Mouse (Mus musculus) spleen, adult 2 months (tissue): ENCODE data around the gene Phospho2. TPM values are rescaled to one million over a fixed set of nuclear protein-coding genes. Genes with fewer than 3 reads are reported as not detected.
"Not testable (repeated sequence)": the region's sequence is repeated elsewhere in the genome, so short reads cannot be mapped to it uniquely, and the experiment has no call there.

Source experiments
- DNase-seq, 2 experiments: peaks; one replicate each; pipeline versions ENCODE4 v3.0.0 to v3.0.0-alpha.2; 2012 to 2021; ENCODE audit warnings: low spot score in 2 of 2, low read depth in 1 of 2
- H3K27ac ChIP-seq: fragments of 200-500 bp; 2 replicates; pipeline ENCODE4 v1.5.1; 2012; ENCODE audit warnings: low read length, inconsistent platforms; ENCODE audit not compliant: insufficient read depth
- H3K27me3 ChIP-seq: fragments of 200-500 bp; 2 replicates; pipeline ENCODE4 v1.6.1; 2012; ENCODE audit warnings: mild to moderate bottlenecking, moderate library complexity, low read length, inconsistent platforms; ENCODE audit not compliant: control insufficient read depth, insufficient read depth
- H3K36me3 ChIP-seq: fragments of 200-500 bp; 2 replicates; pipeline ENCODE4 v1.6.1; 2012; ENCODE audit warnings: mild to moderate bottlenecking, low read length, inconsistent platforms; ENCODE audit not compliant: control insufficient read depth, insufficient read depth
- H3K4me1 ChIP-seq: fragments of 200-500 bp; 2 replicates; pipeline ENCODE4 v1.6.1; 2011; ENCODE audit warnings: inconsistent platforms; ENCODE audit not compliant: control insufficient read depth, insufficient read depth, insufficient read length
- H3K4me3 ChIP-seq: fragments of 200-500 bp; 2 replicates; pipeline ENCODE4 v1.5.1; 2011; ENCODE audit warnings: mild to moderate bottlenecking, inconsistent platforms; ENCODE audit not compliant: insufficient read depth, insufficient read length; ENCODE audit errors: extremely low read depth
- CTCF ChIP-seq: fragments of 200-500 bp; IDR thresholded peaks from 2 replicates; pipeline ENCODE4 v1.5.1; 2011; ENCODE audit warnings: mild to moderate bottlenecking, inconsistent platforms; ENCODE audit not compliant: insufficient read depth, insufficient read length, insufficient replicate concordance; ENCODE audit errors: extremely low read depth
- POLR2A ChIP-seq: fragments of 200-500 bp; IDR thresholded peaks from 2 replicates; pipeline ENCODE4 v1.6.1; 2011; ENCODE audit warnings: low read depth, low read length, inconsistent platforms
- WGBS: fragments of 180-500 bp; shearing (Covaris S2); methylation state at CpG from one replicate; pipeline ENCODE4 v1.1.7; 2018; 5-methylcytosine and 5-hydroxymethylcytosine counted together
- polyA plus RNA-seq: library from polyadenylated mRNA; depleted of rRNA; stranded (reverse); fragments of >200 nt; gene quantifications from 2 replicates; pipeline ENCODE4 v1.2.3, GENCODE M21; 2012

The Phospho2 gene
- polyA plus RNA-seq, 1 experiment: 34.2 TPM

DNA sequence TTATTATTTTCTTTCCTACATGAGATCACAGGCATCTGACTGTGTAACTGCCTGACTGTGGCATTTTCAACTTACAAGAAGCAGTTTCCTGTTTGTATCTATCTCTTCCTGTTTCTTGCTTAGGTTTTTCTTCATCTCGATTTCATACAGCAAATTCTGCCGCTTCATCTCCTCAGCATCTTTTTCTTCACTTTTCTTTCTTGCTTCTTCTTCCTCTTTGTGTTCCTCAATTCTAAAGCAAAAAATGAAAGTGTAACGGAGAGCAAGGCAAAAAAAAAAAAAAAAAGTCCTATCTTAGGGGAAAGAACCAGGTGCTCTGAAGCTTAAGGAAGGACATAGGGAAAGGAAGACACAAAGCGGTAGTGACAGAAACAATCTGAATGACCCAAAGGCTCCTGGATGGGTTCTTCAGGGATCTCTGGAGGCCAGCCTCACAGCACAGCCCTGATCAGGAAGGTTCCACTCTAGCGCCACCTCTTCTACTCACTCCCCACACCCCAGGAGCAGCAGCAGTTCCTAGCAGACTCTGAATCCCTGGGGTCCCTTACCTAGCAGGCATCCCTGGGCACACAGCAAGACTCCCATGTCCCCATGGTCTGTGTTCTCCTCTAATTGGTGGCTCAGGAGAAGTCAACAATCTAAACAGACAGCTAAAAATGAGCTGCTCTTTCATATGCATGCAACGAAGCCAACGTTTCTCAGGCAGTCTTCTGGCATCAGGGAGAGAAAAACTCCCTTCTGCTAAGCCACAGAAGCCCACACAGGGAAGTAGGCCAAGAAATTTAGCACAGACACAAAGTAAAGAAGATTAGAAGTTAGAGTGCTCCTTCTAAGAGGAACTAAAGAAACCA lies 11.2 kb upstream of the Phospho2 start:
- TF ChIP-seq POLR2A: no peak
- TF ChIP-seq CTCF: no peak
- peak; percentile 5 to 33 for DNase-seq
- H3K27me3 ChIP-seq: no peaks in the 10 kb centered on the region
- H3K4me3 ChIP-seq: peak overlapping the region; percentile 29
- WGBS: 16% methylated on average over 7 of the region's 7 CpGs
- peak overlapping the region; percentile 77 for H3K27ac ChIP-seq
- H3K36me3 ChIP-seq: no peaks in the 10 kb centered on the region
- H3K4me1 ChIP-seq: peaks cover 5% of the 10 kb centered on the region; the same call in 1 of the 2 replicates

DNA sequence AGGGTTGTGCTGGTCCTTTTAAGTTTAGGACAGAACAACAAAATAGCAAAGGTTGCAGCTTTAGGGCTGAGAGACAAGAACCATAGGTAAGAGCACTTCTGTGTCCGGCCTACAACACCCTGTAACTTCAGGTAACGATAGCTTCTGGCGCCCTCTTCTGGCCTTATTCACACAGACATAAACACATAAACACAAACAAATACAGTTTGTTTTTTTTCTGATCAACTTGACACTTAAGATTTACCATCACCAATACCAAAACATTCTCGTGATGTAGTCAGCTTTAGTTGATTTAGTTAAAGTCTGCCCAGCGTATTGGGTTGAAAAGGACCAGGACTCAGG lies 10.6 kb upstream of the Phospho2 start:
- H3K27ac ChIP-seq: peak overlapping the region; percentile 77; the same call in 1 of the 2 replicates
- no peaks in the 10 kb centered on the region for H3K27me3 ChIP-seq
- TF ChIP-seq CTCF: no peak
- TF ChIP-seq POLR2A: no peak
- 63% methylated on average over 5 of the region's 5 CpGs for WGBS
- no peak overlapping the region for H3K4me3 ChIP-seq
- H3K4me1 ChIP-seq: peaks cover 5% of the 10 kb centered on the region; the same call in 1 of the 2 replicates
- peak; percentile 39 to 42 for DNase-seq
- H3K36me3 ChIP-seq: no peaks in the 10 kb centered on the region

DNA sequence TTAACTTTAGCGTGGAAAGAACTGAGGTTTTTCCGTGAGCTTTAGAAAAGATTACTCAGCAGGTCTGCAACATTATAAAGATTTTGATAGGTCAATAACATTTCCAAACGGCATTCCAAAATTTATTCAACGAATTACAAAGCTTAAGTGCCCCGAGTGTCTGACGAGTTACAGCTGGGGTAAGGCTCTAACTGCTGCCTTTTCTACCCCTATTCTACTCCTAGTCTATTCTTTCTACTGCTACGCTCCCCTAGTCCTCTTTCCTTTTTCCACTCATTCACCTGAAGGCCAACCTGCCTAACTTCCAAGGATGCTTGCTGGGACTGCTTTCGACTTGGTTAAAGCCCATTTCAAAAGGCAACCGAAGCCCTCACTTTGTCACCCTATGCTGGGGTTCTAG lies 449 bp upstream of the Phospho2 start:
- no peak overlapping the region for H3K27ac ChIP-seq
- no peak for DNase-seq

DNA sequence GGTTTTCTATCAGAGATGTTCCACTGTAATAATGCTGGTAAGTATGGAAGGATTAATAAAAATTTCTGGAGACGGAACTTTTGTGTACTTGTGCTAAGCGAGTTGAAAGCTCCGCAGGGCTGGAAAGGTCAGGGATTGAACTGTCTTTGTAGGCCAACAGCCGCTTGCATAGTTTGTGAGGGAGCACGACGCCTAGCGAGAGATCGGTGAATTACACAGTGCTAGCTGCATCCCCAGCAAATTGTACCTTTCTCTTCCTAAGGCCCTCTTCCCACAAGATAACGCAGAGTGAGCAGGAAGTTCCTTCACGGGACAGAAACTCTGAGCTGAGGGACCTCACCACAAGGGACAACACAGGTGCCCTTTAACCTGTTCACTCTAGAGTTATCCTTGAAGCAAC lies 862 bp downstream of the Phospho2 start:
- TF ChIP-seq CTCF: peak; percentile 69; the same call in 1 of the 2 replicates
- no peak for TF ChIP-seq POLR2A
- no peaks in the 10 kb centered on the region for H3K27me3 ChIP-seq
- DNase-seq: peak; percentile 73 to 82
- no peak overlapping the region for H3K27ac ChIP-seq
- H3K4me1 ChIP-seq: peaks cover 2% of the 10 kb centered on the region; the same call in 1 of the 2 replicates
- 2% methylated on average over 10 of the region's 10 CpGs for WGBS
- peaks cover 5% of the 10 kb centered on the region for H3K36me3 ChIP-seq
- H3K4me3 ChIP-seq: peak overlapping the region; percentile 80

More for the DNA sequence above, 449 bp upstream of the Phospho2 start:
- Histone ChIP-seq H3K27me3 (no peaks in the 10 kb centered on the region), H3K4me3 (peak overlapping the region; percentile 69), H3K4me1 (peaks cover 2% of the 10 kb centered on the region; the same call in 1 of the 2 replicates), H3K36me3 (peaks cover 5% of the 10 kb centered on the region)
- 35% methylated on average over 9 of the region's 9 CpGs for WGBS
- TF ChIP-seq POLR2A (no peak), CTCF (no peak)

DNA sequence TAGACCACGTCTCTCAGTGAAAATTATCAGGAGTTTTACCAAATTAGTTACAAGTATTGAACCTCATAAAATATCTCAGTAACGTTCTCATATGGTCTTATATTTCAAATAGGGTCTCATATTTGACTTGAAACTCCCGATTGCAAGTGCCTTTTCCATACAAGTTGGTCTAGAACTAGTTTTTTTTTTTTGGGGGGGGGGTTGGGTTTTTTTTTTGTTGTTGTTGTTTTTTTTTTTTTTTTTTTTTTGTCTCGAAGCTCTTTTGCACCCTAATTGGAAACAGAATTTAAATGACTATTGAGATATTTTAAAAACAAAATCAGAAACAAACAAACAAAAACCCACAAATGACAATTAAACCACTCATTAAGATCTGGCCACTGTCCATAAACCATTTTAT lies 1.3 kb downstream of the Phospho2 start:
- H3K4me3 ChIP-seq: no peak overlapping the region
- no peak for DNase-seq
- H3K4me1 ChIP-seq: peaks cover 2% of the 10 kb centered on the region; the same call in 1 of the 2 replicates
- no peak overlapping the region for H3K27ac ChIP-seq
- TF ChIP-seq POLR2A: no peak
- no peak for TF ChIP-seq CTCF
- peaks cover 9% of the 10 kb centered on the region for H3K36me3 ChIP-seq
- H3K27me3 ChIP-seq: no peaks in the 10 kb centered on the region
- 68% methylated on average over 4 of the region's 4 CpGs for WGBS

DNA sequence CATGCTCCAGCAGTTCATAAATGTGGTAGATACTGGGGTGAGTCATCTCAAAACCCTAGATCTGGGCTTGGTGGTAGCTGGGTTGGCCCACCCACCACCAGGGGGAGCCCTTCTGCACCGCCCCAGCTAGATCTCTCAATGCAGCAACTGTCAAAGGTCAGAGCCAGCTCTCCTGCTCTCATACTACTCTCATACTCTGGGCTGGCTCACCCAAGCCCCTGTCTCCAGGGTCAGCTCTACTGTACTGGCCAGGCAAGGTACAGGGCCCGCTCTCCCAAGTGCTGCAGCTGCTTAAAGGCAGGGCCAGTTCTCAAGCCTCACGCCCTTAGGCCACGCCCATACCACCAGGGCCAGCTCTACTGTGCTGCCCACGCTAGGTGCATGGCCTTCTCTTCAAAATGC lies 13.5 kb downstream of the Phospho2 start:
- WGBS: 63% methylated on average over 5 of the region's 5 CpGs
- Histone ChIP-seq H3K36me3 (no peaks in the 10 kb centered on the region), H3K27ac (no peak overlapping the region), H3K4me3 (peak overlapping the region; percentile 34; the same call in 1 of the 2 replicates), H3K4me1 (no peaks in the 10 kb centered on the region), H3K27me3 (no peaks in the 10 kb centered on the region)
- TF ChIP-seq POLR2A: no peak
- TF ChIP-seq CTCF: peak; percentile 91
- peak; percentile 38 to 68 for DNase-seq

DNA sequence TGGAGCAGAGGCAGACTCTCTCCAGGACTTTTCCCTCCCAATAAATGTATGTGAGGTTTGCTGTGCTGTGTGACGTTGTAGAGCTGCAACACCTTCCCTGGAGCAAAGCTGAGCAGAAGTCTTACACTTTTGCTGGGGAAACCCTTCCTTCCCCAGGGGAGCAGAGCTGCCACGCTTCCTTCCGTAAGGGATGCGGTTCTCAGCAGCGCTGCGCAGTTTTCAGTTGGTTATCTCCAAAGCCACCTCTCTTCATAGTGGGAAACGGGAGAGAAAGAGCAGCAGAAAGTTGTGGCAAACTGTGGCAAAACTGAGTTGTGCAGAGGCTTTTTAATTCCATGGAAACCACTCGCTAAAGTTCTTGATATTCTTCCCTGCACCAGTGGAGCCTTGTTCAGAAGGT lies 14.3 kb downstream of the Phospho2 start:
- Histone ChIP-seq H3K36me3 (no peaks in the 10 kb centered on the region), H3K4me1 (no peaks in the 10 kb centered on the region), H3K4me3 (no peak overlapping the region), H3K27me3 (no peaks in the 10 kb centered on the region), H3K27ac (no peak overlapping the region)
- TF ChIP-seq POLR2A: no peak
- WGBS: 69% methylated on average over 8 of the region's 8 CpGs
- no peak for DNase-seq

DNA sequence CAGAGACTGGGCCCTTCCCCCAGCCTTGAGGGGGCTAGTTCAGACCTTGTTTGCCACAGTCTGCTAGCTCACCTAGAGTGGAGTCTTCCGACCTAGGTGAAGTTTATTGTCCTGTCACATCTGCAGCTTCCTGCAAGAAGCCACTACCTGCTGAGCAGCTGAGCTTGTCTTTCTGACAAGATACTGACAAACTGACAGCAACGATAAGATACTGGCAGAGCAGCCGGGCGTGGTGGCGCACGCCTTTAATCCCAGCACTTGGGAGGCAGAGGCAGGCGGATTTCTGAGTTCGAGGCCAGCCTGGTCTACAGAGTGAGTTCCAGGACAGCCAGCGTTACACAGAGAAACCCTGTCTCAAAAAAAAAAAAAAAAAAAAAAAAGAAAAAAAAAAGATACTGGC lies 15.2 kb downstream of the Phospho2 start:
- H3K4me1 ChIP-seq, H3K36me3 ChIP-seq, H3K27me3 ChIP-seq, DNase-seq, H3K27ac ChIP-seq, H3K4me3 ChIP-seq: not testable (repeated sequence)
- WGBS: 81% methylated on average over 9 of the region's 9 CpGs
